In the genomic region with DNA sequence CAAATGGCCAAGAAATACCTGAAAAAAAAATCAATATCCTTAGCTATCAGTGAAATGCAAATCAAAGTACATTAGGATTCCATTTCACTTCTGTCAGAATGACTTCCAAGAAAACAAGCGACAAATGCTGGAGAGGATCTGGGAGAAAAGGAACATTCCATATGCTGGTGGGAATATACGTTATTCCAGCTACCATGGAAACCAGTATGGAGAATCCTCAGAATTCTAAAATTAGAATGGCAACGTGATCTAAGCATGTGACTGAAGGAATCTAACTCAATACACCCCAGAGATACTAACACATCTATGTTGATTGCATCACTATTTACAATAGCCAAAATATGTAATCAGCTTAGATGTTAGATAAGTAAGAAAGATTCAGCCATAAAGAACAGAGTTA, we compare ENCODE assay signal across 18 mouse cellular contexts.
"Had no signal": no experiment of that assay in that cellular context is flagged by ENCODE, and none has a peak within 500 bp of the region (broad histone marks: within the 10 kb centered on the region; RNA-seq: fewer than 3 reads in every experiment).

No protein-coding gene starts in this region.

- H3K27me3 ChIP-seq: limb, embryonic 13.5 days; liver, embryonic 12.5 days; liver, embryonic 15.5 days; lung, embryonic 15.5 days; megakaryocyte, embryonic 14.5 days had no signal

- ATAC-seq: liver, embryonic 12.5 days had no signal

- H3K9ac ChIP-seq: limb, embryonic 13.5 days; liver, embryonic 12.5 days; liver, embryonic 15.5 days; lung, embryonic 15.5 days had no signal

- H3K36me3 ChIP-seq: limb, embryonic 10.5 days; limb, embryonic 13.5 days; liver, embryonic 12.5 days; liver, embryonic 15.5 days; lung, embryonic 15.5 days had no signal

- H3K4me2 ChIP-seq: limb, embryonic 13.5 days; liver, embryonic 12.5 days; liver, embryonic 15.5 days; lung, embryonic 15.5 days; midbrain, embryonic 11.5 days had no signal

- H3K9me3 ChIP-seq: limb, embryonic 10.5 days; limb, embryonic 13.5 days; liver, embryonic 12.5 days; liver, embryonic 15.5 days; lung, embryonic 15.5 days had no signal

- H3K27ac ChIP-seq: layer of hippocampus, adult 2 months; limb, embryonic 10.5 days; limb, embryonic 13.5 days; liver, embryonic 12.5 days; liver, embryonic 15.5 days; lung, embryonic 15.5 days had no signal

- H3K4me3 ChIP-seq: layer of hippocampus, adult 2 months; limb, embryonic 10.5 days; limb, embryonic 13.5 days; liver, embryonic 12.5 days; liver, embryonic 15.5 days; lung, embryonic 15.5 days had no signal

- DNase-seq: kidney, adult 9 months; kidney, postnatal 14 days; kidney, postnatal 4 days; layer of hippocampus, adult 9-11 months; liver; lung, adult 18-20 months; lung, postnatal 10 days; lung, postnatal 36 days; midbrain, embryonic 14.5 days; thymus, postnatal 36 days had no signal

- H3K4me1 ChIP-seq: limb, embryonic 10.5 days; limb, embryonic 13.5 days; liver, embryonic 12.5 days; liver, embryonic 15.5 days; lung, embryonic 15.5 days; megakaryocyte, embryonic 14.5 days had no signal
